Mouse (Mus musculus) kidney, embryonic 16.5 days (tissue): ENCODE measurements at regions not wholly inside any gene's neighbourhood (a gene's known extent, or its start where the extent isn't known, plus 50 kb on each side); places are given as distances from the start of the nearest gene placed in this dataset.

Source experiments
- ATAC-seq: fragments of 200-750 bp; cut with Nextera tagmentation; 2 replicates; pipeline ENCODE4 v1.8.0; 2017; ENCODE audit warnings: moderate TSS enrichment; ENCODE audit not compliant: low FRiP score, low TSS enrichment
- H3K27ac ChIP-seq: fragments of 300-500 bp; sonication (generic); 2 replicates; pipeline ENCODE4 v1.5.1; 2014; ENCODE audit warnings: low read length
- H3K27me3 ChIP-seq: fragments of 300-500 bp; sonication (generic); 2 replicates; pipeline ENCODE4 v1.6.1; 2014; ENCODE audit warnings: low read length, control low read depth, mixed read lengths; ENCODE audit not compliant: insufficient read depth
- H3K36me3 ChIP-seq: fragments of 300-500 bp; sonication (generic); 2 replicates; pipeline ENCODE4 v1.6.1; 2014; ENCODE audit warnings: low read length, control low read depth, mixed read lengths; ENCODE audit not compliant: insufficient read depth
- H3K4me1 ChIP-seq: fragments of 300-500 bp; sonication (generic); 2 replicates; pipeline ENCODE4 v1.6.1; 2014; ENCODE audit warnings: low read length, control low read depth, mixed read lengths; ENCODE audit not compliant: insufficient read depth
- H3K4me2 ChIP-seq: fragments of 300-500 bp; sonication (generic); replicated peaks from 2 replicates; pipeline ENCODE4 v1.6.1; 2014; ENCODE audit warnings: low read depth, low read length
- H3K4me3 ChIP-seq: fragments of 300-500 bp; sonication (generic); 2 replicates; pipeline ENCODE4 v1.5.1; 2014; ENCODE audit warnings: mild to moderate bottlenecking, low read length
- H3K9ac ChIP-seq: fragments of 300-500 bp; sonication (generic); replicated peaks from 2 replicates; pipeline ENCODE4 v1.6.1; 2014; ENCODE audit warnings: low read length
- H3K9me3 ChIP-seq: fragments of 300-500 bp; sonication (generic); 2 replicates; pipeline ENCODE4 v1.6.1; 2016; ENCODE audit warnings: low read length, control low read depth
- WGBS: fragments of 180-500 bp; shearing (Covaris S2); extraction: QIAGEN DNeasy Blood & Tissue Kit; methylation state at CpG from one replicate; pipeline ENCODE4 v1.1.7; 2014; 5-methylcytosine and 5-hydroxymethylcytosine counted together

- Histone ChIP-seq H3K9me3 (no peaks in the 10 kb centered on the region), H3K27ac (no peak overlapping the region), H3K36me3 (no peaks in the 10 kb centered on the region), H3K27me3 (no peaks in the 10 kb centered on the region), H3K4me3 (no peak overlapping the region), H3K4me1 (no peaks in the 10 kb centered on the region), H3K9ac (no peak overlapping the region), H3K4me2 (no peak overlapping the region)
- 55% methylated on average over 4 of the region's 4 CpGs for WGBS
- no peak for ATAC-seq
Observed at GRCm38 (mm10) chr9:101807249-101807648, 54.4 kb upstream of the 9630041A04Rik start.

- WGBS = 39% methylated on average over 1 of the region's 1 CpGs
- no peak overlapping the region for H3K27ac ChIP-seq
- H3K36me3 ChIP-seq = no peaks in the 10 kb centered on the region
- H3K27me3 ChIP-seq = no peaks in the 10 kb centered on the region
- H3K4me3 ChIP-seq = no peak overlapping the region
- no peaks in the 10 kb centered on the region for H3K9me3 ChIP-seq
- ATAC-seq = no peak
- no peak overlapping the region for H3K4me2 ChIP-seq
- H3K4me1 ChIP-seq = no peaks in the 10 kb centered on the region
- H3K9ac ChIP-seq = no peak overlapping the region
Observed at GRCm38 (mm10) chr9:101796718-101797117, 64.9 kb upstream of the 9630041A04Rik start.

- H3K27ac ChIP-seq = no peak overlapping the region
- no peaks in the 10 kb centered on the region for H3K27me3 ChIP-seq
- H3K4me1 ChIP-seq = no peaks in the 10 kb centered on the region
- no peak for ATAC-seq
- no peaks in the 10 kb centered on the region for H3K36me3 ChIP-seq
- no peaks in the 10 kb centered on the region for H3K9me3 ChIP-seq
- no peak overlapping the region for H3K4me3 ChIP-seq
- H3K9ac ChIP-seq = no peak overlapping the region
- 73% methylated on average over 4 of the region's 4 CpGs for WGBS
- H3K4me2 ChIP-seq = no peak overlapping the region
Observed at GRCm38 (mm10) chr9:101796063-101796462, 65.6 kb upstream of the 9630041A04Rik start.

- WGBS = 82% methylated on average over 2 of the region's 2 CpGs
- H3K4me2 ChIP-seq = no peak overlapping the region
- no peak overlapping the region for H3K27ac ChIP-seq
- H3K27me3 ChIP-seq = no peaks in the 10 kb centered on the region
- no peaks in the 10 kb centered on the region for H3K9me3 ChIP-seq
- H3K9ac ChIP-seq = no peak overlapping the region
- H3K36me3 ChIP-seq = no peaks in the 10 kb centered on the region
- no peaks in the 10 kb centered on the region for H3K4me1 ChIP-seq
- H3K4me3 ChIP-seq = no peak overlapping the region
- no peak for ATAC-seq
Observed at GRCm38 (mm10) chr9:101795436-101795835, 66.2 kb upstream of the 9630041A04Rik start.

- no peaks in the 10 kb centered on the region for H3K36me3 ChIP-seq
- H3K27ac ChIP-seq = no peak overlapping the region
- no peaks in the 10 kb centered on the region for H3K4me1 ChIP-seq
- no peaks in the 10 kb centered on the region for H3K9me3 ChIP-seq
- no peak overlapping the region for H3K4me3 ChIP-seq
- H3K9ac ChIP-seq = no peak overlapping the region
- 52% methylated on average over 1 of the region's 1 CpGs for WGBS
- no peak for ATAC-seq
- no peak overlapping the region for H3K4me2 ChIP-seq
- H3K27me3 ChIP-seq = no peaks in the 10 kb centered on the region
Observed at GRCm38 (mm10) chr9:101790936-101791335, 70.7 kb upstream of the 9630041A04Rik start.

GRCm38 (mm10) chr9:101740949-101741605 is 120.6 kb upstream of the 9630041A04Rik start:
- WGBS = 30% methylated on average over 10 of the region's 10 CpGs
- Histone ChIP-seq H3K4me1 (0 out of 2 replicates have a peak, but pooled peaks cover 3% of the 10 kb centered on the region), H3K27me3 (peaks cover 4% of the 10 kb centered on the region; the same call in 1 of the 2 replicates), H3K4me2 (no peak overlapping the region), H3K9me3 (no peaks in the 10 kb centered on the region), H3K27ac (no peak overlapping the region), H3K9ac (no peak overlapping the region), H3K36me3 (no peaks in the 10 kb centered on the region), H3K4me3 (no peak overlapping the region)
- peak; percentile 81; the same call in 1 of the 2 replicates for ATAC-seq

- Histone ChIP-seq H3K27ac (no peak overlapping the region), H3K9ac (no peak overlapping the region), H3K4me3 (no peak overlapping the region), H3K9me3 (no peaks in the 10 kb centered on the region), H3K27me3 (peaks cover 8% of the 10 kb centered on the region; the same call in 1 of the 2 replicates), H3K4me2 (no peak overlapping the region), H3K4me1 (peaks cover 4% of the 10 kb centered on the region; the same call in 1 of the 2 replicates), H3K36me3 (no peaks in the 10 kb centered on the region)
- ATAC-seq = no peak
- 26% methylated on average over 10 of the region's 10 CpGs for whole genome bisulfite sequencing
Observed at GRCm38 (mm10) chr9:101739322-101739721, 122.3 kb upstream of the 9630041A04Rik start.

- Histone ChIP-seq H3K27me3 (peaks cover 4% of the 10 kb centered on the region; the same call in 1 of the 2 replicates), H3K36me3 (no peaks in the 10 kb centered on the region), H3K4me2 (0 out of 2 replicates have a peak overlapping the region, but pooled peaks have one; percentile 21), H3K4me1 (peaks cover 7% of the 10 kb centered on the region; the same call in 1 of the 2 replicates), H3K27ac (no peak overlapping the region), H3K4me3 (no peak overlapping the region), H3K9me3 (no peaks in the 10 kb centered on the region), H3K9ac (no peak overlapping the region)
- peak; percentile 85; the same call in 1 of the 2 replicates for ATAC-seq
- WGBS = 20% methylated on average over 8 of the region's 8 CpGs
Observed at GRCm38 (mm10) chr9:101734271-101734670, 127.4 kb upstream of the 9630041A04Rik start.

- Histone ChIP-seq H3K27me3 (peaks cover 4% of the 10 kb centered on the region; the same call in 1 of the 2 replicates), H3K9me3 (no peaks in the 10 kb centered on the region), H3K9ac (no peak overlapping the region), H3K4me3 (no peak overlapping the region), H3K27ac (no peak overlapping the region), H3K4me2 (0 out of 2 replicates have a peak overlapping the region, but pooled peaks have one; percentile 21), H3K4me1 (peaks cover 7% of the 10 kb centered on the region; the same call in 1 of the 2 replicates), H3K36me3 (no peaks in the 10 kb centered on the region)
- peak; percentile 59; the same call in 1 of the 2 replicates for ATAC-seq
- 44% methylated on average over 14 of the region's 14 CpGs for WGBS
Observed at GRCm38 (mm10) chr9:101733611-101734225, 127.9 kb upstream of the 9630041A04Rik start.

GRCm38 (mm10) chr9:101730136-101730535 is 131.5 kb upstream of the 9630041A04Rik start:
- H3K4me1 ChIP-seq = peaks cover 7% of the 10 kb centered on the region; the same call in 1 of the 2 replicates
- H3K27ac ChIP-seq = no peak overlapping the region
- no peak overlapping the region for H3K4me3 ChIP-seq
- 13% methylated on average over 3 of the region's 3 CpGs for WGBS
- ATAC-seq = no peak
- no peak overlapping the region for H3K4me2 ChIP-seq
- no peak overlapping the region for H3K9ac ChIP-seq
- H3K9me3 ChIP-seq = no peaks in the 10 kb centered on the region
- H3K27me3 ChIP-seq = no peaks in the 10 kb centered on the region
- no peaks in the 10 kb centered on the region for H3K36me3 ChIP-seq
